Mouse (Mus musculus): ENCODE data around the gene Sh3tc1. TPM values are rescaled to one million over a fixed set of nuclear protein-coding genes. Genes with fewer than 3 reads are reported as not detected.

Sh3tc1 gene
- polyA plus RNA-seq, 1 experiment from 2014 or later = 3.8 TPM

GRCm38 (mm10) chr5:35691246-35691645 lies 48.5 kb downstream of the Sh3tc1 start:
- Histone ChIP-seq H3K27me3 (replicated peaks) (no peaks in the 10 kb centered on the region), H3K4me2 (no peak overlapping the region), H3K27ac (no peak overlapping the region), H3K4me3 (no peak overlapping the region), H3K9ac (no peak overlapping the region), H3K9me3 (replicated peaks) (no peaks in the 10 kb centered on the region), H3K4me1 (peaks cover 3% of the 10 kb centered on the region; the same call in 1 of the 2 replicates), H3K36me3 (no peaks in the 10 kb centered on the region)
- ATAC-seq = no peak
- WGBS (ENCODE audit: insufficient replicate concordance) = 50% methylated on average over 11 of the region's 11 CpGs

GRCm38 (mm10) chr5:35690485-35691165 lies 49.2 kb downstream of the Sh3tc1 start:
- ATAC-seq = no peak
- no peaks in the 10 kb centered on the region for H3K27me3 ChIP-seq (replicated peaks)
- H3K9me3 ChIP-seq (replicated peaks) = no peaks in the 10 kb centered on the region
- H3K27ac ChIP-seq = no peak overlapping the region
- no peaks in the 10 kb centered on the region for H3K36me3 ChIP-seq
- no peak overlapping the region for H3K4me3 ChIP-seq
- WGBS (ENCODE audit: insufficient replicate concordance) = 73% methylated on average over 8 of the region's 8 CpGs
- H3K9ac ChIP-seq = no peak overlapping the region
- H3K4me1 ChIP-seq = peaks cover 3% of the 10 kb centered on the region; the same call in 1 of the 2 replicates
- H3K4me2 ChIP-seq = no peak overlapping the region

- ATAC-seq = no peak
- Histone ChIP-seq H3K9me3 (replicated peaks) (no peaks in the 10 kb centered on the region), H3K36me3 (no peaks in the 10 kb centered on the region), H3K4me2 (no peak overlapping the region), H3K27me3 (replicated peaks) (no peaks in the 10 kb centered on the region), H3K9ac (no peak overlapping the region), H3K27ac (no peak overlapping the region), H3K4me1 (peaks cover 12% of the 10 kb centered on the region), H3K4me3 (no peak overlapping the region)
Measured at GRCm38 (mm10) chr5:35689374-35689773, 50.4 kb downstream of the Sh3tc1 start.

GRCm38 (mm10) chr5:35688851-35689250 lies 50.9 kb downstream of the Sh3tc1 start:
- Histone ChIP-seq H3K4me2 (no peak overlapping the region), H3K4me3 (no peak overlapping the region), H3K9me3 (replicated peaks) (no peaks in the 10 kb centered on the region), H3K4me1 (peaks cover 12% of the 10 kb centered on the region), H3K27me3 (replicated peaks) (no peaks in the 10 kb centered on the region), H3K9ac (no peak overlapping the region), H3K36me3 (no peaks in the 10 kb centered on the region), H3K27ac (no peak overlapping the region)
- no peak for ATAC-seq
- WGBS (ENCODE audit: insufficient replicate concordance) = 65% methylated on average over 2 of the region's 2 CpGs

- no peaks in the 10 kb centered on the region for H3K36me3 ChIP-seq
- no peaks in the 10 kb centered on the region for H3K9me3 ChIP-seq (replicated peaks)
- no peak overlapping the region for H3K4me3 ChIP-seq
- no peaks in the 10 kb centered on the region for H3K27me3 ChIP-seq (replicated peaks)
- H3K9ac ChIP-seq = no peak overlapping the region
- H3K27ac ChIP-seq = no peak overlapping the region
- H3K4me1 ChIP-seq = peaks cover 12% of the 10 kb centered on the region
- no peak for ATAC-seq
- no peak overlapping the region for H3K4me2 ChIP-seq
- WGBS (ENCODE audit: insufficient replicate concordance) = 44% methylated on average over 5 of the region's 5 CpGs
Measured at GRCm38 (mm10) chr5:35687098-35687497, 52.7 kb downstream of the Sh3tc1 start.

- WGBS (ENCODE audit: insufficient replicate concordance) = 64% methylated on average over 4 of the region's 4 CpGs
- peaks cover 4% of the 10 kb centered on the region; the same call in 1 of the 2 replicates for H3K27me3 ChIP-seq (replicated peaks)
- no peaks in the 10 kb centered on the region for H3K36me3 ChIP-seq
- H3K4me2 ChIP-seq = no peak overlapping the region
- H3K4me1 ChIP-seq = peaks cover 12% of the 10 kb centered on the region
- no peak overlapping the region for H3K4me3 ChIP-seq
- H3K9me3 ChIP-seq (replicated peaks) = no peaks in the 10 kb centered on the region
- H3K27ac ChIP-seq = no peak overlapping the region
- ATAC-seq = no peak
- H3K9ac ChIP-seq = no peak overlapping the region
Measured at GRCm38 (mm10) chr5:35686336-35686735, 53.5 kb downstream of the Sh3tc1 start.

- Histone ChIP-seq H3K9me3 (replicated peaks) (no peaks in the 10 kb centered on the region), H3K4me3 (no peak overlapping the region), H3K4me2 (no peak overlapping the region), H3K4me1 (peaks cover 12% of the 10 kb centered on the region), H3K36me3 (no peaks in the 10 kb centered on the region), H3K27me3 (replicated peaks) (peaks cover 16% of the 10 kb centered on the region), H3K9ac (no peak overlapping the region), H3K27ac (no peak overlapping the region)
- WGBS (ENCODE audit: insufficient replicate concordance) = 17% methylated on average over 3 of the region's 3 CpGs
- ATAC-seq = no peak
Measured at GRCm38 (mm10) chr5:35685079-35685478, 54.7 kb downstream of the Sh3tc1 start.

GRCm38 (mm10) chr5:35680958-35681357 lies 58.8 kb downstream of the Sh3tc1 start:
- no peaks in the 10 kb centered on the region for H3K36me3 ChIP-seq
- no peak overlapping the region for H3K27ac ChIP-seq
- H3K9ac ChIP-seq = no peak overlapping the region
- no peak for ATAC-seq
- H3K9me3 ChIP-seq (replicated peaks) = no peaks in the 10 kb centered on the region
- no peak overlapping the region for H3K4me3 ChIP-seq
- no peak overlapping the region for H3K4me2 ChIP-seq
- peaks cover 13% of the 10 kb centered on the region; the same call in 1 of the 2 replicates for H3K4me1 ChIP-seq
- peaks cover 54% of the 10 kb centered on the region for H3K27me3 ChIP-seq (replicated peaks)
- 46% methylated on average over 2 of the region's 2 CpGs for WGBS (ENCODE audit: insufficient replicate concordance)

GRCm38 (mm10) chr5:35679256-35680155 lies 60.3 kb downstream of the Sh3tc1 start, which contains the start of gene Htra3:
Htra3 (minus strand) TSS chr5:35679782.
- ATAC-seq = no peak

GRCm38 (mm10) chr5:35676964-35677363 lies 62.8 kb downstream of the Sh3tc1 start:
- H3K9me3 ChIP-seq (replicated peaks) = no peaks in the 10 kb centered on the region
- no peak overlapping the region for H3K4me3 ChIP-seq
- 72% methylated on average over 7 of the region's 7 CpGs for WGBS (ENCODE audit: insufficient replicate concordance)
- peaks cover 24% of the 10 kb centered on the region for H3K4me1 ChIP-seq
- H3K9ac ChIP-seq = no peak overlapping the region
- no peak overlapping the region for H3K4me2 ChIP-seq
- no peak for ATAC-seq
- no peak overlapping the region for H3K27ac ChIP-seq
- H3K36me3 ChIP-seq = no peaks in the 10 kb centered on the region
- peaks cover 54% of the 10 kb centered on the region for H3K27me3 ChIP-seq (replicated peaks)

More at GRCm38 (mm10) chr5:35679256-35680155, 60.3 kb downstream of the Sh3tc1 start, which contains the start of gene Htra3:
- H3K4me2 ChIP-seq = peak within 1 kb of the TSS; percentile 62
- H3K27me3 ChIP-seq (replicated peaks) = peaks cover 54% of the 10 kb centered on the region
- peak within 1 kb of the TSS; percentile 28; the same call in 1 of the 2 replicates for H3K9ac ChIP-seq
- H3K4me1 ChIP-seq = 0 out of 2 replicates have a peak, but pooled peaks cover 4% of the 10 kb centered on the region
- H3K9me3 ChIP-seq (replicated peaks) = no peaks in the 10 kb centered on the region
- WGBS (ENCODE audit: insufficient replicate concordance) = 8% methylated on average over 42 of the region's 42 CpGs
- no peak within 1 kb of the TSS for H3K27ac ChIP-seq
- peak within 1 kb of the TSS; percentile 36 for H3K4me3 ChIP-seq
- no peaks in the 10 kb centered on the region for H3K36me3 ChIP-seq

GRCm38 (mm10) chr5:35674081-35674555 lies 65.7 kb downstream of the Sh3tc1 start:
- no peaks in the 10 kb centered on the region for H3K9me3 ChIP-seq (replicated peaks)
- peaks cover 34% of the 10 kb centered on the region for H3K4me1 ChIP-seq
- no peak for ATAC-seq
- no peak overlapping the region for H3K9ac ChIP-seq
- WGBS (ENCODE audit: insufficient replicate concordance) = 58% methylated on average over 4 of the region's 4 CpGs
- peaks cover 29% of the 10 kb centered on the region for H3K27me3 ChIP-seq (replicated peaks)
- H3K36me3 ChIP-seq = no peaks in the 10 kb centered on the region
- no peak overlapping the region for H3K4me3 ChIP-seq
- H3K4me2 ChIP-seq = no peak overlapping the region
- H3K27ac ChIP-seq = no peak overlapping the region

- Histone ChIP-seq H3K36me3 (no peaks in the 10 kb centered on the region), H3K4me1 (peaks cover 30% of the 10 kb centered on the region), H3K9ac (0 out of 2 replicates have a peak overlapping the region, but pooled peaks have one; percentile 2), H3K27me3 (replicated peaks) (peaks cover 18% of the 10 kb centered on the region), H3K4me2 (no peak overlapping the region), H3K4me3 (no peak overlapping the region), H3K27ac (no peak overlapping the region), H3K9me3 (replicated peaks) (no peaks in the 10 kb centered on the region)
- no peak for ATAC-seq
- 36% methylated on average over 7 of the region's 7 CpGs for WGBS (ENCODE audit: insufficient replicate concordance)
Measured at GRCm38 (mm10) chr5:35673086-35673485, 66.7 kb downstream of the Sh3tc1 start.
